Mouse (Mus musculus): Measurements from ENCODE around the gene Errfi1.

DNA sequence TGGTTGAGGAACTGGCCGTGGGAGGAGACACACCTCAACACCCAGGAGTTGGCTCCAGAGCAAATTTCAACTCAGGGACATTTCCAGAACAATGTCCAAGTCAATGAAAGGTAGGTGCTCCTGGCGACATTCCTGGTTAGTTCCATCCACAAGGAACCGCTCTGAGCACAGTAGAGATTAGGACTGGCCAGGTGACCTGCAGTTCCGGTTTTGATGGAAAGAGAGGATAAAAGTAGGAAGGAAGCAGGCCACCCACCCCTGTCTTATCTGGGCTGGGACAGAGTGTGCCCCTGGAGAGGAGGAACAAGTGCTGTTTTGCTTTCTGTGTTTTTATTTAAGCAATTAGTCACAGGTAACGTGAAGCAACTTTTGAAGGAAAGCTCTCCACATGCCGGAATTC is 28.8 kb upstream of the Errfi1 start:
- TF ChIP-seq POLR2A (IDR thresholded peaks at IDR 0.05; ENCODE audit: borderline replicate concordance, extremely low read depth, low read depth, low read length) (no peak), CTCF (IDR thresholded peaks at IDR 0.05; ENCODE audit: insufficient read depth, low read length) (no peak)
